Mouse (Mus musculus) midbrain, embryonic 13.5 days (tissue): Measurements from ENCODE around the gene Gca. TPM values are rescaled to one million over a fixed set of nuclear protein-coding genes. Genes with fewer than 3 reads are reported as not detected.

Source experiments
- ATAC-seq: fragments of 200-750 bp; cut with Nextera tagmentation; 2 replicates; pipeline ENCODE4 v1.8.0; 2017; ENCODE audit warnings: mild to moderate bottlenecking, moderate TSS enrichment, moderate library complexity
- H3K27ac ChIP-seq: fragments of 300-500 bp; sonication (generic); 2 replicates; pipeline ENCODE4 v1.5.1; 2015; ENCODE audit warnings: inconsistent platforms, mild to moderate bottlenecking, moderate library complexity
- H3K27me3 ChIP-seq: fragments of 300-500 bp; sonication (generic); 2 replicates; pipeline ENCODE4 v1.6.1; 2015; ENCODE audit warnings: mild to moderate bottlenecking, inconsistent platforms
- H3K36me3 ChIP-seq: fragments of 300-500 bp; sonication (generic); 2 replicates; pipeline ENCODE4 v1.6.1; 2015; ENCODE audit warnings: mild to moderate bottlenecking, inconsistent platforms
- H3K4me1 ChIP-seq: fragments of 300-500 bp; sonication (generic); replicated peaks from 2 replicates; pipeline ENCODE4 v1.6.1; 2015; ENCODE audit warnings: inconsistent platforms
- H3K4me2 ChIP-seq: fragments of 300-500 bp; sonication (generic); replicated peaks from 2 replicates; pipeline ENCODE4 v1.6.1; 2015; ENCODE audit warnings: moderate library complexity, mild to moderate bottlenecking, inconsistent platforms
- H3K4me3 ChIP-seq: fragments of 300-500 bp; sonication (generic); replicated peaks from 2 replicates; pipeline ENCODE4 v1.5.1; 2015; ENCODE audit warnings: mild to moderate bottlenecking, inconsistent platforms
- H3K9ac ChIP-seq: fragments of 300-500 bp; sonication (generic); replicated peaks from 2 replicates; pipeline ENCODE4 v1.6.1; 2015; ENCODE audit warnings: mild to moderate bottlenecking, inconsistent platforms
- H3K9me3 ChIP-seq: fragments of 300-500 bp; sonication (generic); 2 replicates; pipeline ENCODE4 v1.6.1; 2016; ENCODE audit warnings: mild to moderate bottlenecking, inconsistent platforms
- WGBS: fragments of 180-500 bp; shearing (Covaris S2); methylation state at CpG from one replicate; pipeline ENCODE4 v1.1.7; 2015; 5-methylcytosine and 5-hydroxymethylcytosine counted together
- polyA plus RNA-seq: library from polyadenylated mRNA; unstranded; fragments of >200 nt; fragmentation: Nextera tagmentation; extraction: Ambion mirVana; gene quantifications from 2 replicates; pipeline ENCODE4 v1.2.1, GENCODE M21; 2015

The Gca gene
- 3.2 and 3.7 TPM in 2 replicates for polyA plus RNA-seq

- WGBS: under 1% methylated on average over 42 of the region's 43 CpGs
- peak within 1 kb of the TSS; percentile 59 for H3K9ac ChIP-seq
- H3K4me2 ChIP-seq: peak within 1 kb of the TSS; percentile 75
- peak; percentile 99 for ATAC-seq
- peak within 1 kb of the TSS; percentile 53 for H3K4me3 ChIP-seq
- 0 out of 2 replicates have a peak, but pooled peaks cover 3% of the 10 kb centered on the region for H3K4me1 ChIP-seq
- no peaks in the 10 kb centered on the region for H3K36me3 ChIP-seq
- H3K9me3 ChIP-seq: no peaks in the 10 kb centered on the region
- no peak within 1 kb of the TSS for H3K27ac ChIP-seq
- peaks cover 6% of the 10 kb centered on the region; the same call in 1 of the 2 replicates for H3K27me3 ChIP-seq
Measured at GRCm38 (mm10) chr2:62664135-62664670, at the start of gene Gca. Gca (plus strand) TSS chr2:62664285.

- Histone ChIP-seq H3K9ac (no peak overlapping the region), H3K4me3 (no peak overlapping the region), H3K9me3 (no peaks in the 10 kb centered on the region), H3K4me2 (no peak overlapping the region), H3K27me3 (no peaks in the 10 kb centered on the region), H3K36me3 (no peaks in the 10 kb centered on the region), H3K4me1 (0 out of 2 replicates have a peak, but pooled peaks cover 4% of the 10 kb centered on the region), H3K27ac (no peak overlapping the region)
- no peak for ATAC-seq
- 88% methylated on average over 7 of the region's 7 CpGs for WGBS
Measured at GRCm38 (mm10) chr2:62618934-62619341, 45.1 kb upstream of the Gca start.

DNA sequence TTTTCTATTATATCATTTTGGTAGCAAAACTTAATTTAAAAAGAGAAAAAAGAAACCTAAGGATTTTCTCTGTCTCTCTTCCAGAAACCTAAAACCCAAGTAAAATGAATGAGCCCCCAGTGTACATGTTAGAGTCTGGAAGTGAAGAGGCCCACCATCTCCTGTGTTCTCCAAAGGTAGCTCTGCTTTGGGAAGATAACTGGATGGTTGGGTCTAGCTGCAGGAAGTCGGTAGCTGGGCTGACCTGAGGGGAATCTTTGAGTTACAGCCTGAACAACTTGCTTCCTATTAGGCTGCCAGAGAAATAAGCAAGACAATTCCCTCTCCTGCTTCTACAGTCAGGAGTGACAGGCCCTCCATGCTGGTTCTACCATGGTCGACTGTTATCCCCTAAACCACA, 44.4 kb upstream of the Gca start:
- WGBS: 65% methylated on average over 2 of the region's 2 CpGs
- no peak for ATAC-seq
- Histone ChIP-seq H3K9me3 (no peaks in the 10 kb centered on the region), H3K36me3 (no peaks in the 10 kb centered on the region), H3K27me3 (no peaks in the 10 kb centered on the region), H3K27ac (no peak overlapping the region), H3K4me1 (0 out of 2 replicates have a peak, but pooled peaks cover 4% of the 10 kb centered on the region), H3K9ac (no peak overlapping the region), H3K4me2 (no peak overlapping the region), H3K4me3 (no peak overlapping the region)

DNA sequence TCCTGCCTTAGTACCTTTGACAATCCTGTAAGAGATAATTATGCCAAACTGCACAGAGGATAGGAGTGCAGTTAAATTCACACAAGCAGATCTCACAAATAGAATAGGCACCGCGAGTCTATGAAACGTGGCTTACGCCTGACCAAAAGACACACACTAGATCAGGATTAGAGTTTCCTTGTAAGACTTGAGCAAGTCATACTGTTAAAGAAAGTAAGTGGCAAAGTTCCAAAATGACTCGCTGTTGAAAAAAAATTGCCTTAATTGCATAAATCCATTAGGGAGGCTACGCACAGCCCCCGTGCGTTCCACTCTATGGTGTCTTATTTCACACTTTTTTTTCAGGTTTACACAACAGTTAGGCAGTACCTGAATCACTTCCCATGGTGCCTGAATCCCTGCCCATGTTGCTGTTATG, 41.1 kb upstream of the Gca start:
- H3K4me3 ChIP-seq: no peak overlapping the region
- H3K27ac ChIP-seq: no peak overlapping the region
- no peaks in the 10 kb centered on the region for H3K27me3 ChIP-seq
- 85% methylated on average over 8 of the region's 8 CpGs for WGBS
- no peak for ATAC-seq
- H3K9me3 ChIP-seq: no peaks in the 10 kb centered on the region
- no peak overlapping the region for H3K9ac ChIP-seq
- H3K36me3 ChIP-seq: no peaks in the 10 kb centered on the region
- H3K4me1 ChIP-seq: 0 out of 2 replicates have a peak, but pooled peaks cover 4% of the 10 kb centered on the region
- H3K4me2 ChIP-seq: no peak overlapping the region

DNA sequence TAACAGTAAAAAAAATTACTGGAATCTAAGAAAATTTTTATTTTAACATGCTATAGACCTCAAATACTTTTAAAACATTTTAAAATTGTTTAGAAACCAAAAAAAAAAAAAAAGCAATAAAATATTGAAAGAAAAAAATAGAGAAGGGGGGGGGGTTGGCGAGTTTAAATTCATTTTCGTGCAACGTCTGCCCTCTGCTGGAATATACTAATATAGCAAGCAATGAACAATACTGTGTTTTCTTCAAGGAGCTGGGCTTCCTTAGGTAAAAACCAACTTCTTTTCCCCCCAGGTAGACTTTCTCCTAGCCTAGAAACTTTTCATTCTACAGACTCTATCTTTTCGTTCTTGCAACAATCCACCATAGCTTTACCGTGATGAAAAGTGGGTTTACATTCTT, 36.4 kb upstream of the Gca start:
- WGBS: 11% methylated on average over 5 of the region's 5 CpGs
- no peak for ATAC-seq

DNA sequence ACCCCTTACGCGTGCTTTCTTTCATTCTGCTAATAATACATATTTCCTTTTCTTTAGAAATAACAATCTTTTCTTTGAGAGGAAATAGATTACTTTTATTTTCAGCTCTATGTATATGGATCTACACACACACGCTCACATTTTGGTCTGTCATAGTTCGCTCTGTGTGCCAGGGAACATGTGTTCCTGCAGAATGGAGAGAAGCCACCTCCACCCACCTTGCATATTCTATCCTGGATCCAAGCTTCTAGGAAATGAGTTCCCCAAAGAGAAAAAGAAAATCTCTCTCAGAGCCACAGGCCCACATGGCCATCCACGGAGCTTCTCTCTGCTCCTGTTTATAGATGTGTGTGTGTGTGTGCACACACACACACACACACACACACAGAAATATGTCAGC, 35.7 kb upstream of the Gca start:
- Histone ChIP-seq H3K4me2 (no peak overlapping the region), H3K36me3 (no peaks in the 10 kb centered on the region), H3K9me3 (no peaks in the 10 kb centered on the region), H3K4me1 (no peaks in the 10 kb centered on the region), H3K27me3 (no peaks in the 10 kb centered on the region), H3K27ac (no peak overlapping the region), H3K9ac (no peak overlapping the region), H3K4me3 (no peak overlapping the region)
- 90% methylated on average over 5 of the region's 5 CpGs for WGBS
- ATAC-seq: no peak

More for the DNA sequence above, 36.4 kb upstream of the Gca start:
- no peak overlapping the region for H3K4me3 ChIP-seq
- no peak overlapping the region for H3K9ac ChIP-seq
- no peaks in the 10 kb centered on the region for H3K36me3 ChIP-seq
- H3K4me1 ChIP-seq: no peaks in the 10 kb centered on the region
- no peaks in the 10 kb centered on the region for H3K9me3 ChIP-seq
- H3K4me2 ChIP-seq: no peak overlapping the region
- H3K27me3 ChIP-seq: no peaks in the 10 kb centered on the region
- H3K27ac ChIP-seq: no peak overlapping the region

- no peak overlapping the region for H3K9ac ChIP-seq
- no peak overlapping the region for H3K27ac ChIP-seq
- no peaks in the 10 kb centered on the region for H3K4me1 ChIP-seq
- H3K4me2 ChIP-seq: no peak overlapping the region
- no peaks in the 10 kb centered on the region for H3K9me3 ChIP-seq
- ATAC-seq: peak; percentile 56
- H3K36me3 ChIP-seq: no peaks in the 10 kb centered on the region
- H3K27me3 ChIP-seq: no peaks in the 10 kb centered on the region
- H3K4me3 ChIP-seq: no peak overlapping the region
- WGBS: 26% methylated on average over 6 of the region's 6 CpGs
Measured at GRCm38 (mm10) chr2:62630446-62630845, 33.6 kb upstream of the Gca start.

- Histone ChIP-seq H3K9me3 (no peaks in the 10 kb centered on the region), H3K36me3 (no peaks in the 10 kb centered on the region), H3K27me3 (no peaks in the 10 kb centered on the region), H3K4me3 (no peak overlapping the region), H3K27ac (no peak overlapping the region), H3K4me2 (no peak overlapping the region), H3K4me1 (no peaks in the 10 kb centered on the region), H3K9ac (no peak overlapping the region)
- ATAC-seq: no peak
- WGBS: 94% methylated on average over 2 of the region's 2 CpGs
Measured at GRCm38 (mm10) chr2:62639869-62640268, 24.2 kb upstream of the Gca start.

GRCm38 (mm10) chr2:62643405-62644305, 20.4 kb upstream of the Gca start:
- Histone ChIP-seq H3K9ac (no peak overlapping the region), H3K36me3 (no peaks in the 10 kb centered on the region), H3K4me3 (no peak overlapping the region), H3K9me3 (no peaks in the 10 kb centered on the region), H3K4me1 (peaks cover 16% of the 10 kb centered on the region), H3K27me3 (no peaks in the 10 kb centered on the region), H3K27ac (no peak overlapping the region), H3K4me2 (0 out of 2 replicates have a peak overlapping the region, but pooled peaks have one; percentile 9)
- ATAC-seq: no peak
- whole genome bisulfite sequencing: 51% methylated on average over 21 of the region's 21 CpGs

DNA sequence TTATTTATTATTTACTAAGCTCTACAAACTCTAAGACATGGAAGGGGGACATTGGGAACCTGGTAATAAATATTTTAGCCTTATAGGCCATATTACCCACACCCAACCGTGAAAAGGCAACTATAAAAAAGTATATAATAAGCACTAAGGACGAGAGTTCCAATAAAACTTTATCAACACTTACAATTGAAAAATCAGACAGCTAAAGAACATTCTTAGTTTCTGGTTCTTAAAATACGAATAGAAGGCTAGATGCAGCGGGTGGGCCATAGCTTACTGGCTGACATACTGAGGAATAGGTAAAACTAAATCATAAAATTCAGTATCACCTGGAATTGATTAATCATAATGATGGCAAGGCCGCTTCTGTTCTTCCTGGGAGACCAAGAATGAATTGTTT, 19.2 kb upstream of the Gca start:
- no peak for ATAC-seq
- Histone ChIP-seq H3K9ac (no peak overlapping the region), H3K27me3 (no peaks in the 10 kb centered on the region), H3K36me3 (no peaks in the 10 kb centered on the region), H3K4me3 (no peak overlapping the region), H3K4me2 (no peak overlapping the region), H3K4me1 (peaks cover 16% of the 10 kb centered on the region), H3K9me3 (no peaks in the 10 kb centered on the region), H3K27ac (no peak overlapping the region)
- WGBS: 97% methylated on average over 5 of the region's 5 CpGs

DNA sequence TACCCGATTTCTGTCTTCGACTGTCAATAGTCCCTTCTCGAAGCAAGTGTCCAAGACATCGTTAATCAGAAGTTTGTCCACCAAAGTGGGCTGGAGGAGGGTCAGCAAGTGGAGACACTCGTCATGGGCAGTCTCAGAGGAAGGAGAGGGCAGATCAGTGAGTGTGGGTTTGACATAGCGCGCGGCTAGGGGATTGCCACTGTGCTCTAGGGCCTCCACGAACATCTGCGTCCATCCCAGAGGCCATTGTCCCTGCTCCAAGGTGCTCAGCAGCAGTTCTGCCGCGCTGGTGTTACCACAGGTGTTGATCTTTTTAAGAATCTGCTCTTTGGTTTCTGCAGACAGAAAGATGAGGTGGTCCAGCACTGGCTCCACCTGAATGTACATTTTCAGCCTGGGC, 18.6 kb upstream of the Gca start:
- Histone ChIP-seq H3K4me1 (peaks cover 16% of the 10 kb centered on the region), H3K4me3 (peak overlapping the region; percentile 48), H3K27ac (no peak overlapping the region), H3K27me3 (no peaks in the 10 kb centered on the region), H3K4me2 (peak overlapping the region; percentile 75), H3K36me3 (no peaks in the 10 kb centered on the region), H3K9ac (no peak overlapping the region), H3K9me3 (no peaks in the 10 kb centered on the region)
- peak; percentile 49 for ATAC-seq
- WGBS: 40% methylated on average over 12 of the region's 12 CpGs

- Histone ChIP-seq H3K27me3 (no peaks in the 10 kb centered on the region), H3K9me3 (no peaks in the 10 kb centered on the region), H3K36me3 (no peaks in the 10 kb centered on the region), H3K27ac (no peak within 1 kb of the TSS), H3K4me1 (peaks cover 16% of the 10 kb centered on the region), H3K4me3 (peak within 1 kb of the TSS; percentile 48), H3K9ac (peak within 1 kb of the TSS; percentile 37), H3K4me2 (peak within 1 kb of the TSS; percentile 75)
- peak; percentile 95 for ATAC-seq
- WGBS: under 1% methylated on average over 30 of the region's 30 CpGs
Measured at GRCm38 (mm10) chr2:62646014-62646645, 18.0 kb upstream of the Gca start, which contains the start of gene Ifih1. Ifih1 (minus strand) TSS chr2:62646255.
